8 mouse cellular contexts compared by ENCODE assay signal in the genomic region with DNA sequence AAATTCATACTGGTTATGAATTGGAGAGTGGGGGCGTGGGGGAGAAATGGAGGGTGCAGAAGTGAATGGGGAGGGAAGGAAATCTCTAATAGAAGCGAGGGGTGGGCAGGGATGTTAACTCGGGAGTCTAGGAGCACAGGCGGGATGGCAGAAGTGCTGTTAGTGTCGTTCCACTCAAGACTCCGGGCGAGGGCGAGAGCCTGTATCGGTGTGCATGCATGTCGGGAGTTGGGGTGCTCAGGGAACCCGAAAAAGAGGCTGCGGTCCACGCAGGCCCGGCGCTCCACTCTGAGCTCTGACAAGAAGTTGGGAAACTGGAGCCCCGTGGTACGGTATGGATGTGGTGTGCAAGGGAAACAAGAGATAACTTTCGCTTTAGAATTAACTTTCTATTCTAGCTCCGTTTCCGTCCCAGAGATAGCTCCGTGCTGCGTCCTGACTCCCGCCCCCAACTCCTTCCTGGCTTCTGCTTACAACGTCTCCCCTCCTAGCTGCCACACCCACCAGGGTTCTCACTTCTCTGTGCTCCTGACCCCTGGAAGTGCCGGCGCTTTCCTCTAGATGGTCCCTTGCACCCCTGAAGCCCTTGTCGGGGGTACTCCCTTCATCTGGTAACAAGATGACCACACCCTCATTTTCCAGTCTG. TPM values are rescaled to one million over a fixed set of nuclear protein-coding genes. Genes with fewer than 3 reads are reported as not detected.
DNase-seq lines count a peak whose midpoint lies in the region; ATAC-seq lines count a peak whose summit lies in the region.
"Had no signal": no experiment of that assay in that cellular context is flagged by ENCODE, and none has a peak within 500 bp of the region (broad histone marks: within the 10 kb centered on the region; RNA-seq: fewer than 3 reads in every experiment).

No protein-coding gene starts in this region.

- under 1% methylated on average over 27 of the region's 27 CpGs for WGBS in embryonic facial prominence, embryonic 15.5 days
- under 1% methylated on average over 27 of the region's 27 CpGs for WGBS in limb, embryonic 10.5 days
- under 1% methylated on average over 27 of the region's 27 CpGs for WGBS in neural tube, embryonic 13.5 days

- 0 out of 2 replicates have a peak, but pooled peaks cover 4% of the 10 kb centered on the region for H3K9me3 ChIP-seq in embryonic facial prominence, embryonic 15.5 days (replicated peaks)
- no peaks in the 10 kb centered on the region; the same call in 1 of the 2 replicates for H3K9me3 ChIP-seq in limb, embryonic 10.5 days (replicated peaks)
- H3K9me3 ChIP-seq in neural tube, embryonic 13.5 days: 0 out of 2 replicates have a peak, but pooled peaks cover 5% of the 10 kb centered on the region

- H3K27me3 ChIP-seq in embryonic facial prominence, embryonic 15.5 days: peaks cover 79% of the 10 kb centered on the region
- peaks cover 95% of the 10 kb centered on the region for H3K27me3 ChIP-seq in limb, embryonic 10.5 days (ENCODE audit: low read depth, poor library complexity, severe bottlenecking)
- H3K27me3 ChIP-seq in neural tube, embryonic 13.5 days: peaks cover 86% of the 10 kb centered on the region

- no peak overlapping the region for H3K9ac ChIP-seq in embryonic facial prominence, embryonic 15.5 days
- peak overlapping the region; percentile 50; the same call in 1 of the 2 replicates for H3K9ac ChIP-seq in neural tube, embryonic 13.5 days

- no peaks in the 10 kb centered on the region for H3K36me3 ChIP-seq in embryonic facial prominence, embryonic 15.5 days
- H3K36me3 ChIP-seq in limb, embryonic 10.5 days: no peaks in the 10 kb centered on the region
- no peaks in the 10 kb centered on the region for H3K36me3 ChIP-seq in neural tube, embryonic 13.5 days

- DNase-seq in retina, postnatal 1 day: peak; percentile 44
- DNase-seq in retina, embryonic 14.5 days (ENCODE audit: low spot score): no peak
- DNase-seq in limb, embryonic 10.5 days (ENCODE audit: low spot score): peak; percentile 47
- DNase-seq in right cerebral cortex, adult 2 months (ENCODE audit: low spot score in 2 of 2): no peak
- DNase-seq in right cerebral cortex, postnatal 4 days: no peak

- no peak overlapping the region for H3K27ac ChIP-seq in embryonic facial prominence, embryonic 15.5 days (replicated peaks)
- H3K27ac ChIP-seq in limb, embryonic 10.5 days: no peak overlapping the region
- no peak overlapping the region for H3K27ac ChIP-seq in neural tube, embryonic 13.5 days (replicated peaks)

- H3K4me2 ChIP-seq in embryonic facial prominence, embryonic 15.5 days (replicated peaks): peak overlapping the region; percentile 69
- peak overlapping the region; percentile 94 for H3K4me2 ChIP-seq in neural tube, embryonic 13.5 days

- no peak for ATAC-seq in embryonic facial prominence, embryonic 15.5 days (ENCODE audit: insufficient number of reproducible peaks, low FRiP score, low TSS enrichment, low read depth)
- ATAC-seq in neural tube, embryonic 13.5 days (ENCODE audit: low read depth): no peak

- peak overlapping the region; percentile 40 for H3K4me3 ChIP-seq in embryonic facial prominence, embryonic 15.5 days (replicated peaks)
- H3K4me3 ChIP-seq in limb, embryonic 10.5 days: peak overlapping the region; percentile 43
- peak overlapping the region; percentile 55 for H3K4me3 ChIP-seq in neural tube, embryonic 13.5 days
- H3K4me3 ChIP-seq: erythroblast, embryonic 14.5 days had no signal

- peaks cover 36% of the 10 kb centered on the region for H3K4me1 ChIP-seq in embryonic facial prominence, embryonic 15.5 days
- H3K4me1 ChIP-seq in limb, embryonic 10.5 days: peaks cover 48% of the 10 kb centered on the region
- peaks cover 47% of the 10 kb centered on the region for H3K4me1 ChIP-seq in neural tube, embryonic 13.5 days (replicated peaks)

RNA-seq across cellular contexts. Expression of a gene that starts 7.8 kb away (rescaled TPM):
- polyA plus RNA-seq in embryonic facial prominence, embryonic 15.5 days (2015; fragmentation: Nextera tagmentation; extraction: Ambion mirVana): 0.36 and 0.63 TPM in 2 replicates
- polyA plus RNA-seq in limb, embryonic 10.5 days (2016; fragmentation: Nextera tagmentation; extraction: Ambion mirVana): 0.03 TPM in 2 replicates
- 3.3 and 3.4 TPM in 2 replicates for polyA plus RNA-seq in neural tube, embryonic 13.5 days (2015; fragmentation: Nextera tagmentation; extraction: Ambion mirVana)
- polyA plus RNA-seq: erythroblast, embryonic 14.5 days had no signal

RNA-seq across cellular contexts. Expression of a gene that starts 16.9 kb away (rescaled TPM):
- 27.7 and 28.1 TPM in 2 replicates for polyA plus RNA-seq in embryonic facial prominence, embryonic 15.5 days (2015; fragmentation: Nextera tagmentation; extraction: Ambion mirVana)
- 36.8 and 37.9 TPM in 2 replicates for polyA plus RNA-seq in limb, embryonic 10.5 days (2016; fragmentation: Nextera tagmentation; extraction: Ambion mirVana)
- 25.1 and 25.5 TPM in 2 replicates for polyA plus RNA-seq in neural tube, embryonic 13.5 days (2015; fragmentation: Nextera tagmentation; extraction: Ambion mirVana)

Comparison
In these comparisons a context has a peak if more than half of its experiments do, and no peak if none do; other contexts are left out.
1. DNase-seq: peak in retina, postnatal 1 day (single experiment) and limb, embryonic 10.5 days (single experiment); none in retina, embryonic 14.5 days (single experiment), right cerebral cortex, adult 2 months (0 of 2) and right cerebral cortex, postnatal 4 days (single experiment).
2. Peak in every context shown above with its lines, with median percentiles within 50 percentile points of each other: H3K4me3 ChIP-seq.